Mouse (Mus musculus) spleen, adult 12 weeks (tissue): ENCODE results near the gene Zfp13.
A peak's percentile ranks its signal among the peaks of the same experiment; 100 is the strongest.

Experiments used
- DNase-seq: peaks from one replicate; pipeline ENCODE4 v3.0.0; 2022; ENCODE audit warnings: low spot score

Gene Zfp13

GRCm38 (mm10) chr17:23592208-23592925, 6.9 kb downstream of the Zfp13 start:
- DNase-seq: peak; percentile 86

GRCm38 (mm10) chr17:23587253-23587652, 12.0 kb downstream of the Zfp13 start:
- DNase-seq: no peak

GRCm38 (mm10) chr17:23585721-23586491, 13.4 kb downstream of the Zfp13 start:
- no peak for DNase-seq

- DNase-seq: no peak
These were observed 14.5 kb downstream of the Zfp13 start for GRCm38 (mm10) chr17:23584786-23585185.

- no peak for DNase-seq
These were observed 23.2 kb downstream of the Zfp13 start for GRCm38 (mm10) chr17:23575951-23576552.

GRCm38 (mm10) chr17:23574130-23574529, 25.2 kb downstream of the Zfp13 start:
- no peak for DNase-seq

- DNase-seq: no peak
These were observed 27.2 kb downstream of the Zfp13 start for GRCm38 (mm10) chr17:23572059-23572458.

- DNase-seq: no peak
These were observed 28.2 kb downstream of the Zfp13 start for GRCm38 (mm10) chr17:23571084-23571483.

- DNase-seq: no peak
These were observed 29.3 kb downstream of the Zfp13 start for GRCm38 (mm10) chr17:23570017-23570416.

GRCm38 (mm10) chr17:23568370-23568769, 30.9 kb downstream of the Zfp13 start:
- no peak for DNase-seq

GRCm38 (mm10) chr17:23566787-23567186, 32.5 kb downstream of the Zfp13 start:
- DNase-seq: no peak

GRCm38 (mm10) chr17:23564368-23564715, 34.9 kb downstream of the Zfp13 start:
- DNase-seq: no peak

- DNase-seq: peak; percentile 89
These were observed 35.5 kb downstream of the Zfp13 start, which contains the start of gene Zfp213 for GRCm38 (mm10) chr17:23563595-23564367. Zfp213 (minus strand) TSS chr17:23564238.

- no peak for DNase-seq
These were observed 39.5 kb downstream of the Zfp13 start for GRCm38 (mm10) chr17:23559767-23560166.

GRCm38 (mm10) chr17:23555243-23555916, 43.9 kb downstream of the Zfp13 start:
- no peak for DNase-seq

- DNase-seq: no peak
These were observed 45.0 kb downstream of the Zfp13 start for GRCm38 (mm10) chr17:23554321-23554720.

- no peak for DNase-seq
These were observed 45.6 kb downstream of the Zfp13 start for GRCm38 (mm10) chr17:23553634-23554120.

- no peak for DNase-seq
These were observed 46.2 kb downstream of the Zfp13 start for GRCm38 (mm10) chr17:23552896-23553633.

- DNase-seq: no peak
These were observed 47.3 kb downstream of the Zfp13 start for GRCm38 (mm10) chr17:23551963-23552362.

- no peak for DNase-seq
These were observed 47.9 kb downstream of the Zfp13 start for GRCm38 (mm10) chr17:23551416-23551815.

- DNase-seq: no peak
These were observed 48.4 kb downstream of the Zfp13 start for GRCm38 (mm10) chr17:23550856-23551255.
